Mouse (Mus musculus): ENCODE measurements at regions not wholly inside any gene's neighbourhood (a gene's known extent, or its start where the extent isn't known, plus 50 kb on each side); places are given as distances from the start of the nearest gene placed in this dataset.

- no peak for TF ChIP-seq POLR2A (IDR thresholded peaks at IDR 0.05; ENCODE audit: extremely low read depth, insufficient read depth, low read length)
- no peak for TF ChIP-seq CTCF (IDR thresholded peaks at IDR 0.05; ENCODE audit: extremely low read depth, insufficient read depth, low read length)
These were observed 261.6 kb downstream of the Mtx2 start for GRCm38 (mm10) chr2:75087164-75087563.
